Mouse (Mus musculus): ENCODE data around the gene Gm11639.
"Not testable (repeated sequence)": the region's sequence is repeated elsewhere in the genome, so short reads cannot be mapped to it uniquely, and the experiment has no call there.

- not testable (repeated sequence) for TF ChIP-seq CTCF, EP300 (IDR thresholded peaks at IDR 0.05; ENCODE audit: low read depth)
Measured at GRCm38 (mm10) chr11:105140512-105140911, 455.0 kb downstream of the Gm11639 start.

Data from heart, postnatal 0 days (tissue).